Mouse (Mus musculus): Measurements from ENCODE around the gene Cenpp. TPM values are rescaled to one million over a fixed set of nuclear protein-coding genes. Genes with fewer than 3 reads are reported as not detected.

Gene Cenpp
- polyA plus RNA-seq, 1 experiment from 2014 or later: 13.1 TPM

DNA sequence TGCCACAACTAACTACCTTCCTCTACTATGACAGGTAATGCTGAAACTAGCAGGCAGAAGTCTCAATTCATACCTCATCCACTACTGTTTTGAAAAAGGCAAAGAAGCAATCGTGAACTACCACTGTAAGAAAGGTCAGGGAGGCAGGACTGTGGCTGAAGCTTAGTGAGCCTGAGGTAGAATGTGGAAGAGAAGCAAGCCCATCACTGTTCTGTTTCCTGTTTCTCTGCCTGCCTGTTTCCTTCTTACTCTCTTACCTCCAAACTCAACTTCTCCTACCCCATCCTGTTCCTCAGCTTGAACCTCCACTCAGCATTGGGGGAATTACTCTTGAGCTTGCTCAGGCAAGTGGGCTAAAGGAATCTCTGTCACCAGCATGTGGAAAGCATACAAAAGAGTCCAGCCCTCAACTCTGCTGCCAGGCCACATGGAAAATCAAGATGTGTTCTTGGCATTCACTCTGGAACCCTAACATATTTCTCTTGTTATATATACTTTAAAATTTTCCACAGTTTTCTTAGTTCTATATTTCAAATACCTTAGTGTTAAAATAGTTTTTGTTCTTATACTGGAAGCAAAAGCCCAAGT is 104.9 kb downstream of the Cenpp start:
- 92% methylated on average over 1 of the region's 1 CpGs for WGBS
- H3K27me3 ChIP-seq: no peaks in the 10 kb centered on the region
- H3K4me3 ChIP-seq: no peak overlapping the region
- no peak overlapping the region for H3K27ac ChIP-seq (replicated peaks)
- no peak for ATAC-seq (replicated peaks)
- no peaks in the 10 kb centered on the region for H3K36me3 ChIP-seq
- H3K4me2 ChIP-seq (replicated peaks): no peak overlapping the region
- H3K9ac ChIP-seq (replicated peaks): no peak overlapping the region
- no peaks in the 10 kb centered on the region for H3K9me3 ChIP-seq
- H3K4me1 ChIP-seq: no peaks in the 10 kb centered on the region

DNA sequence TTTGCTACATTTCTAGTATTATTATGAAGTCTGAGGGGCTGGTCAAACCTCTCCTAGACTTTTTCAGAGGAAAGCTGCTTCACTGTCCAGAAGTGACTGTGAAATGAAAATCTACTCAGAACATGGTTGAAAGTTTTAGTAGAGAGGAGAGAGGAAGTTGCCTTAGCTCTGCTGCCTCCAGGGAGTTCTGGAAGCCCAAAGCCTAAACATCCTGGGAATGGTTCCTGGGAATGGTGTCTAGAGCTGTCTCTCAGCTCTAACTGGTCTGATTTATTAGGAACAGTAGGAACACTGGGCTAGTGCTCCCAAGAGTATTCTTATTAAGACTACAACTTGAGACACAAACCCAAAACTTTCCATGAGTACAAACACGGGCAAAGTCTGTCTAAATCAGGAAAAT is 106.1 kb downstream of the Cenpp start:
- Histone ChIP-seq H3K27me3 (no peaks in the 10 kb centered on the region), H3K9me3 (no peaks in the 10 kb centered on the region), H3K9ac (replicated peaks) (no peak overlapping the region), H3K4me3 (no peak overlapping the region), H3K36me3 (no peaks in the 10 kb centered on the region), H3K4me2 (replicated peaks) (no peak overlapping the region), H3K27ac (replicated peaks) (no peak overlapping the region), H3K4me1 (no peaks in the 10 kb centered on the region)
- 95% methylated on average over 1 of the region's 1 CpGs for WGBS
- ATAC-seq (replicated peaks): no peak

DNA sequence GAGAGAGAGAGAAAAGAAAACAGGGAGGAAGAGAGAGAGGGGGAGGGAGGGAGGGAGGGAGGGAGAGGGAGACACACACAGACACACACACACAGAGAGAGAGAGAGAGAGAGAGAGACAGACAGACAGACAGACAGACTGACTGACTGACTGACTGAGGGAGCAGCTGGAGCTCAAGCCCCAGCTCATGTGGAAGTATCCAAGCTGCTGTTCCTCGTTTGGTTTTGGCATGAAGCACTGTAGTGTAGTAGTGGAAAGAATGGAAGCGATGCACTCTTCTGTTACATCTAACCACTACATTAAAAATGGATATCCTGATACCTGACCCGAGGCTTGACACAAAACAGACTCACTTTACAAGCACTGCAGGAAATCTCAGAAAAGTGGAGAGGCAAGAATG is 106.9 kb downstream of the Cenpp start:
- Histone ChIP-seq H3K4me1 (no peaks in the 10 kb centered on the region), H3K36me3 (no peaks in the 10 kb centered on the region), H3K9me3 (no peaks in the 10 kb centered on the region), H3K4me3 (no peak overlapping the region), H3K9ac (replicated peaks) (no peak overlapping the region), H3K4me2 (replicated peaks) (no peak overlapping the region), H3K27ac (replicated peaks) (no peak overlapping the region), H3K27me3 (no peaks in the 10 kb centered on the region)
- ATAC-seq (replicated peaks): no peak
- WGBS: 72% methylated on average over 3 of the region's 3 CpGs

DNA sequence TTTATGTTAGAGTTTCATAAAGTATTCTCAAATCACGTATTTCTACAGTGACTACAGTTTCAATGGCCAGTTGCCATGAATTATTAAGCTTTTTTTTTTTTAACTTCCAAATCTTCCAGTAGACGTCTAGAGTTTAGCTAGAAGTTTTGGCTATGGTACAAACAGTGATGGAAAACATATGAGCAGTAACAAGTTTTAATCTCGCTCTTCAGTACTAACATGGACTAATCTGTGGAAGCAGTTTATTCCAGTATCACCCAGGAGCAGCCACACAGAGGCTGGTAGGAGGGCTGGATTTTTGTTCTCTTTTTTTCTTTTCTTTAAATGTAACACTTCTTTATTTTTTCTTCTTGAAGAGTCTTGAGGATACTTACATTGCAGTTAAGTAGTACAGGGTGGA is 108.3 kb downstream of the Cenpp start, which contains the start of gene Aspn:
Gene Aspn, plus strand, starts transcription at position 165 of the 400 bp plus-strand sequence.
- 86% methylated on average over 3 of the region's 3 CpGs for WGBS
- no peak for ATAC-seq (replicated peaks)
- H3K9ac ChIP-seq (replicated peaks): no peak within 1 kb of the TSS

DNA sequence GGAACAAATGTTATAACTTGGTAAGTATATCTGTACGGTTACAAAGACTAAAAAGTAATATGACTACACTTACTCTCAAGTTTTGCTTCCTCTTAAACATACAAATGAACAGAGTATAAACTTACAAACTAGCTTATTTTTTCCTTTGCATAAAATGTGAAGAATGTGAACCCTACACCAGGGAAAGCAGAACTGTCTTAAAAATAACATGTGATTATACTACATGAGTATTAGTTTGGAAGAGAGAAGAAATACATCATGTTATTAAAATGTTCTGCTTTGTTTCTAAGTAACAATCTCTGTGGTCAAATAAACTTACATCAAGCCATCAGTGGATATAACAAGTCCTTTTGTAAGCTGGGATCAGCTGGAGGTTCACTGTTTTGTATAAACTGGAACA is 113.9 kb downstream of the Cenpp start:
- H3K9me3 ChIP-seq: no peaks in the 10 kb centered on the region
- H3K4me1 ChIP-seq: no peaks in the 10 kb centered on the region
- WGBS: 94% methylated on average over 1 of the region's 1 CpGs
- ATAC-seq (replicated peaks): no peak
- no peak overlapping the region for H3K4me3 ChIP-seq
- no peak overlapping the region for H3K27ac ChIP-seq (replicated peaks)
- H3K27me3 ChIP-seq: no peaks in the 10 kb centered on the region
- no peaks in the 10 kb centered on the region for H3K36me3 ChIP-seq
- no peak overlapping the region for H3K9ac ChIP-seq (replicated peaks)
- H3K4me2 ChIP-seq (replicated peaks): no peak overlapping the region

More for the DNA sequence above, 108.3 kb downstream of the Cenpp start, which contains the start of gene Aspn:
- no peak within 1 kb of the TSS for H3K4me3 ChIP-seq
- H3K27me3 ChIP-seq: no peaks in the 10 kb centered on the region
- no peaks in the 10 kb centered on the region for H3K4me1 ChIP-seq
- no peaks in the 10 kb centered on the region for H3K36me3 ChIP-seq
- no peak within 1 kb of the TSS for H3K4me2 ChIP-seq (replicated peaks)
- no peak within 1 kb of the TSS for H3K27ac ChIP-seq (replicated peaks)
- H3K9me3 ChIP-seq: no peaks in the 10 kb centered on the region

DNA sequence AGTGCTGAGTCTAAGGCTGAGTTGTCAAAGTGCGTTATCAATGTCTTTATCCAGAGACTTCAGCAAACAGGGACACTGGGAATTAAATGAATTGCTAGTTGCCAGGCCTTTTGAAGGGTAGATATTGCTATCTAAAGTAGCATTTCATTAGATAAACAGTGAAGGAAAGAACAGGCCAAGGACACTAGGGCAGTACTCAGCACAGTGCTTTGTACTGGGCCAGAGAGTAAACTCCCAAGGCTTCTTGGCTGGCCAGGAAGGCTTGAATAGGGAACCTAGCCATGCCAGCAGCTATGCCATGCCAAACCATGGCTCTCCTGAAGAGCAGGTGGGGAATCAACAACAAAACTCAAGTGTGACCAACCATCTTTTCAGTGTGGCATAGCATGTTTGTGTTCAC is 115.6 kb downstream of the Cenpp start:
- Histone ChIP-seq H3K4me1 (no peaks in the 10 kb centered on the region), H3K27me3 (no peaks in the 10 kb centered on the region), H3K9ac (replicated peaks) (no peak overlapping the region), H3K4me3 (no peak overlapping the region), H3K9me3 (no peaks in the 10 kb centered on the region), H3K36me3 (no peaks in the 10 kb centered on the region), H3K4me2 (replicated peaks) (no peak overlapping the region), H3K27ac (replicated peaks) (no peak overlapping the region)
- ATAC-seq (replicated peaks): no peak
- 94% methylated on average over 1 of the region's 1 CpGs for WGBS

DNA sequence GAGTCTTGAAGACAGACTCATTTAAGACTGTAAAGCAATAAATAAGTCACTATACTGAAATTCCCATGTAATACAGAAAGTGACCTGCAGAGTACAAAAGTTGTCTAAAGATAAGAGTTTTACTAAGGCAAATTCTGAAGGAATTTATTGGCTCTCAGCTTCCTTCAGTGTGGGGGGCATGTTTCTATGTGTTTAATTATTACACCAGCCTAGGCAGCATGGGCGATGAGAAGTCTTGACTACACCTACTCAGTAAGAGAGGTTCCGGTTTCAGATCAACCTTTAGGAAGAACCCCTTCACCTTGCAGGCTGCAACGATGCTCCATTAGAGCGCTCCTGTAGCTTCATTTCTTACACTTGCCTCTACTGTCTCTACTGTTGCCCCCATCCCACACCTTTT is 121.9 kb downstream of the Cenpp start:
- H3K4me2 ChIP-seq (replicated peaks): no peak overlapping the region
- H3K4me1 ChIP-seq: no peaks in the 10 kb centered on the region
- no peak overlapping the region for H3K4me3 ChIP-seq
- ATAC-seq (replicated peaks): no peak
- no peaks in the 10 kb centered on the region for H3K27me3 ChIP-seq
- H3K27ac ChIP-seq (replicated peaks): no peak overlapping the region
- H3K9ac ChIP-seq (replicated peaks): no peak overlapping the region
- H3K9me3 ChIP-seq: no peaks in the 10 kb centered on the region
- H3K36me3 ChIP-seq: no peaks in the 10 kb centered on the region
- WGBS: 95% methylated on average over 4 of the region's 4 CpGs

DNA sequence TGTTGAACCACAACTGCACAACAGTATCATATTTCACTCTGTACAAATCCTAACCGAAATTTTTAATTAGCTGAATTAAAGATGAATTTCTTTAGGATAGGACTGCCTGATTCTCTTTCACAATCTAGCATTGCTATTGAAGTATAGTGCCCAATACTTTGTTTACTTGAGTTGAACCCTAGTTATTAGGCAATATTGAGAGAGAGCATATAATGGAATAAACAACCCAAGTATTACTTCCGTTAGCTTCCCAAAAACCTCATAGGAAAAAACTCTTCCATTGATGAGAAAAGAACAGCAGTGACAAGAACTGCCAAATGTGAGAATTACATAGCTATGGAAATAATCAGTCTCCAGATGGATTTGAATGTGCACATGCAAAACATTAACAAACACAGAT is 126.3 kb downstream of the Cenpp start:
- WGBS: 72% methylated on average over 2 of the region's 2 CpGs
- no peak overlapping the region for H3K4me3 ChIP-seq
- no peaks in the 10 kb centered on the region for H3K9me3 ChIP-seq
- no peak overlapping the region for H3K27ac ChIP-seq (replicated peaks)
- H3K9ac ChIP-seq (replicated peaks): no peak overlapping the region
- no peaks in the 10 kb centered on the region for H3K27me3 ChIP-seq
- no peaks in the 10 kb centered on the region for H3K36me3 ChIP-seq
- no peak overlapping the region for H3K4me2 ChIP-seq (replicated peaks)
- ATAC-seq (replicated peaks): no peak
- H3K4me1 ChIP-seq: no peaks in the 10 kb centered on the region

DNA sequence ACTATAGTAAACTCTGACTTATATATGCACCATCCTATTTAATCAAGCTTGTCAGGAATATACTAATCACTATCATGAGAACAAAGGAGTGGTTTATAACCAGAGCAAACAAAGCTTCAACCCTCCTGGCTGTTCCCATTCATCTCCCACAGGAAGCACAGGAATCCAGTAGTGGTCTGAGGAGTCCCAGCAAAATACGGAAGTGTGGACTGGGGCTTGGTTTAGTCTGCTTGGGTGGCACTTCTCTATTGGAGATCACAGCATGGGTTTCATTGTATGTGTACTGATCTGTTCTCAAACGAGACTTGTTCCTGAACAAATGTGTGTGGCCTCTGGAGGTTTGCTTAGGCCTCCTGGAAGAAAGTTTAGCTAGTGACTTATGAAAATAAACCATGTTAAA is 133.8 kb downstream of the Cenpp start:
- no peaks in the 10 kb centered on the region for H3K36me3 ChIP-seq
- no peak for ATAC-seq (replicated peaks)
- no peaks in the 10 kb centered on the region for H3K4me1 ChIP-seq
- H3K27ac ChIP-seq (replicated peaks): no peak overlapping the region
- H3K4me3 ChIP-seq: no peak overlapping the region
- no peak overlapping the region for H3K9ac ChIP-seq (replicated peaks)
- no peaks in the 10 kb centered on the region for H3K27me3 ChIP-seq
- H3K4me2 ChIP-seq (replicated peaks): no peak overlapping the region
- no peaks in the 10 kb centered on the region for H3K9me3 ChIP-seq
- whole genome bisulfite sequencing: 22% methylated on average over 2 of the region's 2 CpGs

DNA sequence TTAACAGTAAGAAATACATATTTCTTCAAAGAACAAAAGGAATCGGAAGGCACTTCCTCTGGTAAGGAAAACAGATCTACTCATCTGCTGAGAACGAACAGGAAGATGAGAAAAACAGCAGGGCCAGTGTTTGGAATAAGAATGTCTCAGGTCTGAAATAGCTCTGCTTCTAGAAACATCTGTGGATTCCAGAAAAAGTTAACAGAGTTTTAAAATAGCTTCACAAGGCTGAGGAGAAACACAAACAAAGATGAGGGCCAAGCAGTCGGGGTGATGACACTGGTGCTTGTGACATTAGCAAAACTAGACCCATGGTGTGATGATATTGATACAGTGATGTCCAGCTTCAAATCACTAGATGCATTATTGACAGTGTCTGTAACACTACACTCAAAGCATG is 145.4 kb downstream of the Cenpp start:
- no peaks in the 10 kb centered on the region for H3K4me1 ChIP-seq
- H3K36me3 ChIP-seq: no peaks in the 10 kb centered on the region
- no peak overlapping the region for H3K4me2 ChIP-seq (replicated peaks)
- H3K4me3 ChIP-seq: no peak overlapping the region
- no peaks in the 10 kb centered on the region for H3K27me3 ChIP-seq
- no peak for ATAC-seq (replicated peaks)
- H3K9ac ChIP-seq (replicated peaks): no peak overlapping the region
- 88% methylated on average over 3 of the region's 3 CpGs for WGBS
- no peaks in the 10 kb centered on the region for H3K9me3 ChIP-seq
- no peak overlapping the region for H3K27ac ChIP-seq (replicated peaks)

DNA sequence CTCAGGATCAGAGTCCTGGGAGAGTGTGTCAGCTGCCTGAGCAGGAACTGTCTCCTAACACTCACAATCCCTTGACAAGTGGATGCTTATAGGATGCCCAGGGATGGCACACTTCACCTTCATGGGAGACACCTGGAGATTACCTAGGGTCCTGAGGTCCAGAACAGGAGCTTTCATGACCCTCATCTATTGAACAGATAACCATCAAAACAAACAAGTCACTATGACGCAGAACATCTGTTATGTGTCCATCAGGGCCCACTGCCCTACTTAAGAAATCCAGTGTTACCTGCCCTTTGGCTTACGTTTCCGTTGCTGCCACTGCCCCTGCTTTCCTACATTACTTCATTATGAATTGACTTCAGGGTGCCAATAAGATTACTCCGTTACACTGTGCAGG is 146.8 kb downstream of the Cenpp start:
- no peaks in the 10 kb centered on the region for H3K9me3 ChIP-seq
- no peak overlapping the region for H3K4me3 ChIP-seq
- H3K4me2 ChIP-seq (replicated peaks): no peak overlapping the region
- no peak for ATAC-seq (replicated peaks)
- no peaks in the 10 kb centered on the region for H3K36me3 ChIP-seq
- no peaks in the 10 kb centered on the region for H3K27me3 ChIP-seq
- H3K9ac ChIP-seq (replicated peaks): no peak overlapping the region
- H3K27ac ChIP-seq (replicated peaks): no peak overlapping the region
- no peaks in the 10 kb centered on the region for H3K4me1 ChIP-seq
- 88% methylated on average over 4 of the region's 4 CpGs for WGBS

DNA sequence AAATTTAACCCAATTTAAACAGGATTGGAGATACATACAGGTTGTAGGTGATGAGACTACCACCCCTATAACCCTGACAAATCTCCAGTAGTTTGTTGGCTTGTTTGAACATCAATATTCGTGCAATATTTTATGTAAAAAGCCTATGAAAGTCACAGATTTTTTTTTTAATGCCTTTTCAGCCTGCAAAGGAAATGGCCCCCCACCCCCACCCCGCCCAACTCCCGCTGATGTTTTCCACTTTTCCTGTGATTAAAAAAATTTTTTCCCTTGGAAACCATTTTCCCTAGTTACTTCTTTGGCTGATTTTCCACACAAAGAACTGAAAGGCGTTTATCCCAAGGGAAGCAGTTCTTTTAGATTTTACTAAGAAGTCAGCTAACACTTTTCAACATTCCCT is 148.1 kb downstream of the Cenpp start, which contains the start of gene Ecm2:
Gene Ecm2, plus strand, starts transcription at position 301 of the 400 bp plus-strand sequence.
- Histone ChIP-seq H3K36me3 (no peaks in the 10 kb centered on the region), H3K9me3 (no peaks in the 10 kb centered on the region), H3K27ac (replicated peaks) (no peak within 1 kb of the TSS), H3K4me3 (no peak within 1 kb of the TSS), H3K4me1 (no peaks in the 10 kb centered on the region), H3K27me3 (no peaks in the 10 kb centered on the region), H3K9ac (replicated peaks) (no peak within 1 kb of the TSS), H3K4me2 (replicated peaks) (no peak within 1 kb of the TSS)
- ATAC-seq (replicated peaks): no peak
- 48% methylated on average over 4 of the region's 4 CpGs for WGBS

Data from forebrain, embryonic 15.5 days (tissue).